Mouse (Mus musculus) MEL (cell line): ENCODE measurements around the gene Washc3. TPM values are rescaled to one million over a fixed set of nuclear protein-coding genes. Genes with fewer than 3 reads are reported as not detected.

Experiments
- DNase-seq: peaks from one replicate; pipeline ENCODE4 v3.0.0; 2011; ENCODE audit warnings: low read depth, low spot score
- H3K27ac ChIP-seq: 2 replicates; pipeline ENCODE4 v1.5.1; 2012; ENCODE audit warnings: low read depth, mild to moderate bottlenecking, control low read depth, low read length, moderate library complexity; ENCODE audit not compliant: control insufficient read depth
- H3K27me3 ChIP-seq, 2 experiments: fragments of 150-350 bp in 1 of 2; sonication (generic) in 1 of 2; 2 replicates each; pipeline ENCODE4 v1.6.1; 2012; ENCODE audit warnings: low read length in 2 of 2, mild to moderate bottlenecking in 2 of 2, improper control_type of control experiment in 1 of 2, moderate library complexity in 1 of 2; ENCODE audit not compliant: insufficient read depth in 2 of 2, control insufficient read depth in 1 of 2
- H3K36me3 ChIP-seq, 2 experiments: 2 replicates each; pipeline ENCODE4 v1.6.1; 2012 to 2014; ENCODE audit warnings: low read length in 2 of 2, improper control_type of control experiment in 1 of 2, inconsistent platforms in 1 of 2, mild to moderate bottlenecking in 1 of 2; ENCODE audit not compliant: insufficient read depth in 2 of 2, control insufficient read depth in 1 of 2
- H3K4me1 ChIP-seq, 2 experiments: fragments of 150-350 bp in 1 of 2; sonication (generic) in 1 of 2; 2 replicates each; pipeline ENCODE4 v1.6.1; 2012; ENCODE audit warnings: low read length in 2 of 2, improper control_type of control experiment in 1 of 2, mild to moderate bottlenecking in 1 of 2; ENCODE audit not compliant: insufficient read depth in 2 of 2, control insufficient read depth in 1 of 2
- H3K4me3 ChIP-seq, 2 experiments: fragments of 150-350 bp in 1 of 2; sonication (generic) in 1 of 2; 2 replicates each; pipeline ENCODE4 v1.5.1; 2012; ENCODE audit warnings: low read depth in 2 of 2, low read length in 2 of 2, mild to moderate bottlenecking in 2 of 2, moderate library complexity in 2 of 2, control low read depth in 1 of 2, improper control_type of control experiment in 1 of 2; ENCODE audit not compliant: control insufficient read depth in 1 of 2, insufficient read depth in 1 of 2
- H3K79me2 ChIP-seq: 2 replicates; pipeline ENCODE4 v1.6.1; 2012; ENCODE audit warnings: mild to moderate bottlenecking, low read length, moderate library complexity; ENCODE audit not compliant: control insufficient read depth, poor library complexity, insufficient read depth
- H3K9ac ChIP-seq: 2 replicates; pipeline ENCODE4 v1.6.1; 2012; ENCODE audit warnings: low read depth, mild to moderate bottlenecking, control low read depth, low read length, moderate library complexity; ENCODE audit not compliant: control insufficient read depth, poor library complexity, severe bottlenecking
- H3K9me3 ChIP-seq: fragments of 150-350 bp; sonication (generic); replicated peaks from 2 replicates; pipeline ENCODE4 v1.6.1; 2012; ENCODE audit warnings: mild to moderate bottlenecking, low read length, improper control_type of control experiment, moderate library complexity; ENCODE audit not compliant: insufficient read depth
- CHD1 ChIP-seq: IDR thresholded peaks from 2 replicates; pipeline ENCODE4 v1.6.1; 2012; ENCODE audit warnings: low read depth, mild to moderate bottlenecking, inconsistent platforms, low read length, improper control_type of control experiment
- CHD2 ChIP-seq: IDR thresholded peaks from 2 replicates; pipeline ENCODE4 v1.6.1; 2011; ENCODE audit warnings: low read length, improper control_type of control experiment
- E2F4 ChIP-seq: IDR thresholded peaks from 2 replicates; pipeline ENCODE4 v1.6.1; 2011; ENCODE audit warnings: low read depth, low read length, improper control_type of control experiment, borderline replicate concordance
- ELF1 ChIP-seq: IDR thresholded peaks from 2 replicates; pipeline ENCODE4 v1.6.1; 2014; ENCODE audit warnings: low read depth, mild to moderate bottlenecking, inconsistent platforms, low read length, improper control_type of control experiment, moderate library complexity
- GABPA ChIP-seq: IDR thresholded peaks from 2 replicates; pipeline ENCODE4 v1.6.1; 2012; ENCODE audit warnings: low read depth, mild to moderate bottlenecking, inconsistent platforms, low read length, improper control_type of control experiment, moderate library complexity
- GATA1 ChIP-seq: IDR thresholded peaks from 2 replicates; pipeline ENCODE4 v1.6.1; 2011; ENCODE audit warnings: low read depth, low read length, improper control_type of control experiment
- JUND ChIP-seq: IDR thresholded peaks from 2 replicates; pipeline ENCODE4 v1.6.1; 2011; ENCODE audit warnings: low read depth, mild to moderate bottlenecking, improper control_type of control experiment, low read length
- MEF2A ChIP-seq: IDR thresholded peaks from 2 replicates; pipeline ENCODE4 v1.6.1; 2014; ENCODE audit warnings: low read depth, mild to moderate bottlenecking, inconsistent platforms, low read length, improper control_type of control experiment; ENCODE audit not compliant: poor library complexity, insufficient replicate concordance, severe bottlenecking; ENCODE audit errors: extremely low read depth
- MXI1 ChIP-seq: IDR thresholded peaks from 2 replicates; pipeline ENCODE4 v1.6.1; 2011; ENCODE audit warnings: mild to moderate bottlenecking, low read depth, low read length, improper control_type of control experiment
- MYB ChIP-seq: IDR thresholded peaks from 2 replicates; pipeline ENCODE4 v1.6.1; 2011; ENCODE audit warnings: mild to moderate bottlenecking, low read depth, low read length, improper control_type of control experiment
- MYC ChIP-seq: IDR thresholded peaks from 2 replicates; pipeline ENCODE4 v1.6.1; 2011; ENCODE audit warnings: low read depth, mild to moderate bottlenecking, low read length, improper control_type of control experiment, moderate library complexity
- NRF1 ChIP-seq: IDR thresholded peaks from 2 replicates; pipeline ENCODE4 v1.6.1; 2014; ENCODE audit warnings: low read depth, mild to moderate bottlenecking, inconsistent platforms, low read length, improper control_type of control experiment, moderate library complexity; ENCODE audit not compliant: poor library complexity, insufficient read depth, severe bottlenecking
- POLR2AphosphoS5 ChIP-seq: IDR thresholded peaks from 2 replicates; pipeline ENCODE4 v1.6.1; 2012; ENCODE audit warnings: low read depth, borderline replicate concordance, mild to moderate bottlenecking, inconsistent platforms, low read length, moderate library complexity, mixed read lengths
- RCOR1 ChIP-seq: IDR thresholded peaks from 2 replicates; pipeline ENCODE4 v1.6.1; 2012; ENCODE audit warnings: low read depth, mild to moderate bottlenecking, inconsistent platforms, low read length, improper control_type of control experiment
- TAL1 ChIP-seq: IDR thresholded peaks from 2 replicates; pipeline ENCODE4 v1.6.1; 2012; ENCODE audit warnings: mild to moderate bottlenecking, inconsistent platforms, low read length, moderate library complexity, mixed read lengths
- USF1 ChIP-seq: IDR thresholded peaks from 2 replicates; pipeline ENCODE4 v1.6.1; 2014; ENCODE audit warnings: low read depth, mild to moderate bottlenecking, inconsistent platforms, low read length, improper control_type of control experiment, moderate library complexity
- ZKSCAN1 ChIP-seq: IDR thresholded peaks from 2 replicates; pipeline ENCODE4 v1.6.1; 2012; ENCODE audit warnings: low read depth, mild to moderate bottlenecking, inconsistent platforms, low read length, improper control_type of control experiment, moderate library complexity
- polyA plus RNA-seq, 2 experiments: library from polyadenylated mRNA; stranded (reverse) in 1 of 2; unstranded in 1 of 2; fragments of >175 nt in 1 of 2; fragments of >200 nt in 1 of 2; gene quantifications; 2 replicates each; pipeline versions ENCODE4 v1.2.1 to v1.2.4; 2012; ENCODE audit warnings: low replicate concordance in 2 of 2, low read depth in 1 of 2; ENCODE audit not compliant: insufficient read length in 2 of 2, insufficient read depth in 1 of 2, missing spikeins in 1 of 2
- total RNA-seq: library from RNA; depleted of rRNA; stranded (reverse); fragments of 300-350 nt; gene quantifications from 2 replicates; pipeline ENCODE4 v1.2.3, GENCODE M21; 2012

The Washc3 gene
- total and polyA plus RNA-seq, 3 experiments = 40.2 to 41.4 TPM; not detected in 1

DNA sequence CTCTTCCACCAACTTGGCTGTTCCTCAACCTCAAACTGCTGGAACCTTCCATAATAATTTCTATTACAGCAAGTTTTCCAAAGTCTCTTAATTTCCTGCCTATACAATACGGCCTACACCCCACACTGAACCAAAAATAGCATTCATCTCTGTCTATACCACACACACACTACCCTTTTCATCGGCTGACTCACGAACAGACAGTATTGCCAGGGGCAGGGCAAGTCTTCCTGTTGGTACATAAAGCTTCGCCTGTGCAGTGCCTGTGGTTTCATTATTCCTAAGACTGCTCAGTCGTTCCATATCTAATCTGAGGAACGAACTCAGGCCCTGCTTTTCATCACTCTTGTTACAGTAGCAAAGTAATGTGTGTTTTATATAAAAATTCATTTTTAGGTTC is 49.2 kb upstream of the Washc3 start:
- TF ChIP-seq MEF2A (no peak), ELF1 (no peak), NRF1 (no peak), RCOR1 (no peak)
- H3K36me3 ChIP-seq = peaks cover 11 to 27% of the 10 kb centered on the region in 2 experiments

DNA sequence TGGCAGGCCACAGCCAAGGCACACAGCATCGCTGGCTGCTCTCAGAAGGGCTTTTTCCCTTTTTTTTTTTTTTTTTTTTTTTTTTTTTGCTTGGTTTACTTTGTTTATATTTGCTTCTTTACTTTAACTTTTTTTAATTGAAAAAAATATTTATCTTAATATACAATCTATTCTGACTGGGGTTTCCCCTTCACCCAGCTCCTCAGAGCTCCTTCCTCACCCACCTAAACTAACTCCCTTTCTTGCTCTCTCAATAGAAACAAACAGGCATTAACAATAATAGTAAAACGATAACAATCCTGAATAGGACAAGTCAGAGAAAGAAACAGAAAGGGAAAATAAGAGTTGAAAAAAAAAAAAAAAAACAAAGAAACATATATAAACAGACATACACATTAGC is 38.8 kb upstream of the Washc3 start:
- H3K36me3 ChIP-seq = peaks cover 0 to 39% of the 10 kb centered on the region in 2 experiments; a peak in 2 of 4 replicates
- H3K27me3 ChIP-seq = no peaks in the 10 kb centered on the region
- H3K79me2 ChIP-seq = no peaks in the 10 kb centered on the region; the same call in 1 of the 2 replicates
- H3K9me3 ChIP-seq = no peaks in the 10 kb centered on the region
- no peak for TF ChIP-seq CHD1
- H3K4me1 ChIP-seq = no peaks in the 10 kb centered on the region
- no peak overlapping the region for H3K4me3 ChIP-seq
- H3K27ac ChIP-seq = no peak overlapping the region
- H3K9ac ChIP-seq = no peak overlapping the region
- no peak for DNase-seq

More for the DNA sequence above, 49.2 kb upstream of the Washc3 start:
- Histone ChIP-seq H3K9me3 (no peaks in the 10 kb centered on the region), H3K27ac (no peak overlapping the region), H3K27me3 (no peaks in the 10 kb centered on the region), H3K4me1 (peaks cover 0 to 3% of the 10 kb centered on the region in 2 experiments; a peak in 1 of 4 replicates), H3K4me3 (no peak overlapping the region), H3K9ac (no peak overlapping the region), H3K79me2 (peaks cover 10% of the 10 kb centered on the region)
- no peak for DNase-seq

DNA sequence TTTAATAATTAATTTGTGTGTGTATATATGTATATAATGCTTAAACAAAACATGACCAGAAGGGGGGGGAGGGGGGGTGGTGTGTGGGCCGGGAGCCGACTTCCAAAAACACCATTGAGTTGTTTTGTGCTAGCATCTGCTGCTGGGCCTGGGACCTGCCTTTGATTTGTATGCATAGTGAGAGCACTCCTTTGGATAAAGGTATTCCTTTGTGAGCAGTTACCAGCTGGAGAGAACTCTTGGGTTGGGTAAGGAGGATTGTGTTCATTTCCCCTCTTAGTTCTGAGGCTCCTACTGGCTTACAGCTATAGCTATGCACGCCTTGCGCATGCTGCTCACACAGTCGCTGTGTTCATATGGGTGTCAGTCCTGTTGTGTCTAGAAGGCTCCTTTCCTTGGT is 38.2 kb upstream of the Washc3 start:
- H3K36me3 ChIP-seq = peaks cover 0 to 34% of the 10 kb centered on the region in 2 experiments; a peak in 2 of 4 replicates
- no peak overlapping the region for H3K9ac ChIP-seq
- no peak overlapping the region for H3K4me3 ChIP-seq
- no peaks in the 10 kb centered on the region for H3K4me1 ChIP-seq
- TF ChIP-seq USF1 = no peak
- no peak for TF ChIP-seq ZKSCAN1
- no peak for TF ChIP-seq CHD2
- TF ChIP-seq CHD1 = no peak
- TF ChIP-seq GABPA = no peak
- no peak for TF ChIP-seq E2F4
- no peak for TF ChIP-seq MYC
- TF ChIP-seq POLR2AphosphoS5 = no peak
- TF ChIP-seq TAL1 = no peak
- TF ChIP-seq MYB = no peak
- TF ChIP-seq GATA1 = no peak
- no peak for TF ChIP-seq MXI1
- TF ChIP-seq JUND = no peak
- no peak overlapping the region for H3K27ac ChIP-seq
- DNase-seq = no peak
- H3K79me2 ChIP-seq = no peaks in the 10 kb centered on the region; the same call in 1 of the 2 replicates
- H3K27me3 ChIP-seq = no peaks in the 10 kb centered on the region
- H3K9me3 ChIP-seq = no peaks in the 10 kb centered on the region
